ENCODE assay signal across 13 mouse cellular contexts in the genomic region with DNA sequence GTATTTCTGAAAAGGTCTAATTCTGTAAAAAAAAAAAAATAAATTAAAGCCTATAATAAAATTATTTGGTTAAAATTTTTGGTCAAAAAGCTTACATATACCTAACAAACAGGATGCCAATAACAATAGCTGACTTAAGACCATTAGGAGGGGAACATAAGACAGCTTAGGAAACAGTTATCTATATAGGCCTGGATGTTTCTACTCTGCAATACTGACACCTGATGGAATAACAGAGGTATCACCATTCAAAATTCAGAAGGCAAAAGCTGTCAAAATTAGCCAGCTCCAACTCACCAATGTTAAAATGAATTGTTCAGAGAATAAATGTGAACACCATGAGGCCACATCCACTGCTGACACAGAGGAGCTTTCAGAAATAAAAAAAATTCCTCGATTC. TPM values are rescaled to one million over a fixed set of nuclear protein-coding genes. Genes with fewer than 3 reads are reported as not detected.
A peak's percentile ranks its signal among the peaks of the same experiment; 100 is the strongest.
DNase-seq lines count a peak whose midpoint lies in the region; ATAC-seq and TF ChIP-seq lines count a peak whose summit lies in the region.
"Had no signal": no experiment of that assay in that cellular context is flagged by ENCODE, and none has a peak within 500 bp of the region (broad histone marks: within the 10 kb centered on the region; RNA-seq: fewer than 3 reads in every experiment).

No protein-coding gene starts in this region.

- DNase-seq in hindbrain, embryonic 14.5 days (ENCODE audit: low spot score), result peak; percentile 54
- peak; percentile 68 for DNase-seq in lung, postnatal 0 days (ENCODE audit: low spot score)
- no peak for DNase-seq in lung, postnatal 36 days
- peak; percentile 54 for DNase-seq in NIH3T3 (ENCODE audit: low read depth)
- peak; percentile 41 for DNase-seq in retina, postnatal 1 day
- no peak for DNase-seq in kidney, postnatal 14 days
- DNase-seq: adrenal gland, postnatal 25 days; gastrocnemius, postnatal 25 days; left cerebral cortex, postnatal 4 days; right cerebral cortex, postnatal 25 days had no signal

- H3K4me2 ChIP-seq in hindbrain, embryonic 14.5 days (replicated peaks), result no peak overlapping the region
- no peak overlapping the region for H3K4me2 ChIP-seq in hindbrain, embryonic 13.5 days
- no peak overlapping the region for H3K4me2 ChIP-seq in lung, postnatal 0 days (replicated peaks; ENCODE audit: low read depth, low read length)
- H3K4me2 ChIP-seq: heart, embryonic 13.5 days; hindbrain, embryonic 15.5 days had no signal

- 97% methylated on average over 1 of the region's 1 CpGs for WGBS in hindbrain, embryonic 14.5 days
- 82% methylated on average over 1 of the region's 1 CpGs for WGBS in hindbrain, embryonic 13.5 days
- 58% methylated on average over 1 of the region's 1 CpGs for WGBS in lung, postnatal 0 days

- no peak for TF ChIP-seq EP300 in lung, postnatal 0 days (IDR thresholded peaks at IDR 0.05)

- H3K27me3 ChIP-seq in hindbrain, embryonic 14.5 days (ENCODE audit: control insufficient read depth, insufficient read depth, low read length), result no peaks in the 10 kb centered on the region
- H3K27me3 ChIP-seq in hindbrain, embryonic 13.5 days, result no peaks in the 10 kb centered on the region
- H3K27me3 ChIP-seq in lung, postnatal 0 days (replicated peaks; ENCODE audit: insufficient read depth, low read length), result no peaks in the 10 kb centered on the region
- H3K27me3 ChIP-seq: heart, embryonic 13.5 days; hindbrain, embryonic 15.5 days had no signal

- H3K36me3 ChIP-seq in hindbrain, embryonic 14.5 days (replicated peaks; ENCODE audit: control insufficient read depth, insufficient read depth), result peaks cover 41% of the 10 kb centered on the region
- peaks cover 37% of the 10 kb centered on the region for H3K36me3 ChIP-seq in hindbrain, embryonic 13.5 days
- H3K36me3 ChIP-seq in lung, postnatal 0 days (ENCODE audit: insufficient read depth, low read length), result peaks cover 16% of the 10 kb centered on the region; the same call in 1 of the 2 replicates

- no peak overlapping the region for H3K9ac ChIP-seq in hindbrain, embryonic 14.5 days
- no peak overlapping the region for H3K9ac ChIP-seq in hindbrain, embryonic 13.5 days
- H3K9ac ChIP-seq in lung, postnatal 0 days (replicated peaks; ENCODE audit: low read depth), result no peak overlapping the region
- H3K9ac ChIP-seq: heart, embryonic 13.5 days; hindbrain, embryonic 15.5 days had no signal

- no peak overlapping the region for H3K27ac ChIP-seq in hindbrain, embryonic 14.5 days
- no peak overlapping the region for H3K27ac ChIP-seq in hindbrain, embryonic 13.5 days
- H3K27ac ChIP-seq in lung, postnatal 0 days (ENCODE audit: low read length), result no peak overlapping the region
- H3K27ac ChIP-seq: heart, embryonic 13.5 days; hindbrain, embryonic 15.5 days had no signal

- no peaks in the 10 kb centered on the region for H3K9me3 ChIP-seq in hindbrain, embryonic 14.5 days (ENCODE audit: control insufficient read depth, low read length)
- no peaks in the 10 kb centered on the region for H3K9me3 ChIP-seq in hindbrain, embryonic 13.5 days
- H3K9me3 ChIP-seq in lung, postnatal 0 days (ENCODE audit: low read length), result no peaks in the 10 kb centered on the region
- H3K9me3 ChIP-seq: heart, embryonic 13.5 days; hindbrain, embryonic 15.5 days had no signal

- no peak for ATAC-seq in hindbrain, embryonic 14.5 days (ENCODE audit: low FRiP score)
- ATAC-seq in hindbrain, embryonic 13.5 days (ENCODE audit: low FRiP score), result no peak
- no peak for ATAC-seq in lung, postnatal 0 days

- H3K4me1 ChIP-seq in hindbrain, embryonic 14.5 days (replicated peaks; ENCODE audit: control insufficient read depth, insufficient read depth, low read length), result peaks cover 14% of the 10 kb centered on the region
- peaks cover 26% of the 10 kb centered on the region for H3K4me1 ChIP-seq in hindbrain, embryonic 13.5 days (replicated peaks)
- H3K4me1 ChIP-seq in lung, postnatal 0 days (ENCODE audit: insufficient read depth, low read depth, low read length), result peaks cover 12% of the 10 kb centered on the region; the same call in 1 of the 2 replicates

- TF ChIP-seq CTCF in lung, postnatal 0 days (IDR thresholded peaks at IDR 0.05), result peak; percentile 60

- H3K4me3 ChIP-seq in hindbrain, embryonic 14.5 days (replicated peaks; ENCODE audit: low read length), result no peak overlapping the region
- no peak overlapping the region for H3K4me3 ChIP-seq in hindbrain, embryonic 13.5 days
- H3K4me3 ChIP-seq in lung, postnatal 0 days (ENCODE audit: low read depth, low read length), result no peak overlapping the region
- H3K4me3 ChIP-seq: heart, embryonic 13.5 days; hindbrain, embryonic 15.5 days had no signal

RNA-seq across cellular contexts. Expression of a gene that starts 3.2 kb away (rescaled TPM):
- polyA plus RNA-seq in hindbrain, embryonic 14.5 days (2014; fragmentation: Nextera tagmentation; extraction: Ambion mirVana), result 58.8 and 59.3 TPM in 2 replicates
- polyA plus RNA-seq in hindbrain, embryonic 13.5 days (2015; fragmentation: Nextera tagmentation; extraction: Ambion mirVana), result 65.4 and 69.4 TPM in 2 replicates
- 41.1 and 47.9 TPM in 2 replicates for polyA plus RNA-seq in lung, postnatal 0 days (2015; fragmentation: Nextera tagmentation; extraction: Ambion mirVana)

Comparison
In these comparisons a context has a peak if more than half of its experiments do, and no peak if none do; other contexts are left out.
1. DNase-seq: peak in hindbrain, embryonic 14.5 days (single experiment), lung, postnatal 0 days (single experiment), NIH3T3 (single experiment) and retina, postnatal 1 day (single experiment); none in lung, postnatal 36 days (single experiment) and kidney, postnatal 14 days (single experiment).